Mouse (Mus musculus) kidney, postnatal 36 days (tissue): Measurements from ENCODE around the gene Kcnip3.

Experiments used
- DNase-seq, 2 experiments: peaks; one replicate each; pipeline ENCODE4 v3.0.0; 2021 to 2022; ENCODE audit warnings: mixed read lengths in 2 of 2

Gene Kcnip3

DNA sequence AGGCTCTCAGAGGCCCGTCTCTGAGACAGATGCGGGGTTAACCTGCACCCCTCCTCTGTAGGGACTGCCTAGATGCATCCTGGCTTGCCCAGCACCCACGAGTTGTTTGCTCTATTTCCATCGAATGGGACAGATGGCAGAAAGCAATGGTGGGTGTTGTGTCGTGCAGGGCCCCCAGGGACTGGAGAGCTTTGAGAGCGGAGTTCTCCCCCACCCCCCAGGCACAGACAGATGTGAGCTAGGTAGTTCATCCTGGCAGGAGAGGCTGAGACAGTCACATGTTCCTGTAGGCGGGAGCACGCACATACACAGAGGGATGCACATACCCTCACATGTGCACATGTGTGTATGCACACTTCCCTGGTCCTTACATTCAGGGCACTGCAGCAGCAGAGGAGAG is 4.8 kb downstream of the Kcnip3 start:
- no peak for DNase-seq

DNA sequence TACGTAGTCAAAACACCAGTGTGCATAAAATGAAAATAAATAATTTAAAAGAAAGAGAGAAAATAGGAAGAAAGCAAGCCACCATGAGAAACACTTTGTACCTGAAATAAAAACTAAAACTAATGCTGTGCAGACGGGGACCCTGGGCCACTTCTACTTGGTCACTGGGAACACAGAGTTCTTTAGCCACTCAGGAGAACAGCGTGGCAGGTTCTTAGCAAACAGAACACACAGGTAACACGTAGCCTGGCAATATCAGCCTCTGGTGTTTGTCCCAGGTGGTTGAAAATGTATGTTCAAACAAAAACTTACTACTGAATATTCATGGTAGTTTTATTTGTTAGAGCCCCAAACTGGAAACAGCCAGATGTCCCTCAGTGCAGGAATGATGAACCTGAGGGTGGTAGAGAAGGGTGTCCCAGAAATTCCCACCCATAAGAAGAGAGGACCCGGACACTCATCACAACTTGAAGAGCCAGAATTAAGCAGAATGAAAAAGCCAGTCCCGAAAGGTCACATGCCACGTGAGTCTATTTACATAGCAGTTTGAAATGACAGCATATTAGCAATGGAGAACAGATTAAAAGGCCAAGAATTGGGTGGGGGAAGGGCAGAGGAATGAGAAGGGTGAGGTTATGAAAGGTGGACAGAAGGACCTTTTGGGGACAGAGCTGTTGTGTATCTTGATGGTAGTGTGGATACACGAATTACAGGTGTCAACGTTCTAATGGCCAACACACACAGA is 7.3 kb downstream of the Kcnip3 start:
- DNase-seq: no peak

DNA sequence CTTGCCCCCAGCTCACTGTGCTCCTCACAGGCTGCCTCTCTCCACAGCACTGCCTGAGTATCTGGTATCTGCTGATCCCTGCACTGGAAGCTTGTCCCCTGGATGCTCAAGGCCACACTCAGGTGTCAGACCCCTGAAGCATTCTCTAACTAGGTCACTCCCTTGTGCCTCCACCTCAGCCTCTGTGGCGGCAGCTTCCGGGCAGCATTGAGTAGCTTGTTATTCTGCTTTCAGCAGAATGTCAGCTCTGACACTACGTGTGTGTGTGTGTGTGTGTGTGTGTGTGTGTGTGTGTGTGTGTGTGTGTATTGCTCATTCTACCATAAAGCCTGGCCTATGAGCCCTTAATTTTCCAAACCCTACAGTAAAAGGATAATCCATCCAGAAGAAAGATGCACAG is 8.7 kb downstream of the Kcnip3 start:
- DNase-seq: no peak

DNA sequence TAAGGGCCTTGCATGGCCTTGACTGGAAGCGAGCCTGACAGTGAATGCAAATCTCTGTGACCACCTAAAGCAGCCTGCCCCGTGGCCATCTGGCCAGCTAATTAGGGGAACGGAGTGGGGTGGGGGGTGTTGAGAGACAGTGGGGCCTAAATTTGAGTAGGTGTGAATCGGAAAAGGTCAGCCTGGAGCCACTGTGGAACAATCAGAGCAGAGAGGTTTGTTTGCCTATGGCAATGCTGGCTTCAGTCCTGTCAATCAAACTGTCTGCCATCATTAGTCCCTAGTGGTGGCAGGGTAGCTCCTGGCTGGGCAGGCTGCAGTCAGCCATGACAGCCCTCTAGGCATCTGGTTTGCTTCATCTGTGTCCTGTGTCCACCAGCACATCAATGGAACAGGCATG is 10.5 kb downstream of the Kcnip3 start:
- no peak for DNase-seq

DNA sequence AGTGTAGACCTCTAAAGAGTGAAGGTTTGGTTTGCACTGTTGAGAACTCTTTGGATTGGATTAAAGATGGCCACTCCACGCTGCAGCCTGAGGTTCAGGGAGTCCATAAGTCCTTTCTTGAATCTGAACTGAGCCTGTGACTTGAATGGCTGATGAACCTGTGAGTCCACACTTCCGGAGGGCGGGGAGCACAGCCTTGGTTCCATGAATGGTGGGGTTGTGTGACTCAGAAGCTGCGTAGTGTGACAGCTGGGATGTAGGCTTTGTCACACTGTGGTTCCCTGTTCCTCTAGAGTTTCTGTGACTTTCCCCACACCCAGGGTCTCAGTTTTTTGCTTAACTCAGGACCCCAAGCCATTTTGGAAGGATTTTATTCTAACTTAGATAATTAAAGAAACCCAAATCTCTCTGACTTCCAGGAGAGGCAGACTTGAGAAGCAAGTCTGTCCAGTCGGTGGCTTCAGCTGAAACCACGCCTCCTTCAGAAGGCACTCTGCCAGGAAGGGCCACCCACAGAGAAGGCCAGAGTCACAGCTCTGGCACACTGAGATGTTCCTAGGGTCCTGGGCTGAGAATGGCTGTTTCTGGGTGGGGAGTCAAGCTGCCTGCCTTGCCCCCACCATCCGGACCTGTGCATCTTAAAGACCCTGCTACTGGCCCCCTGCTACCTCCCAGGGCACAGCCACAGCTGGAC is 13.8 kb downstream of the Kcnip3 start:
- peak; percentile 22 to 66 for DNase-seq

DNA sequence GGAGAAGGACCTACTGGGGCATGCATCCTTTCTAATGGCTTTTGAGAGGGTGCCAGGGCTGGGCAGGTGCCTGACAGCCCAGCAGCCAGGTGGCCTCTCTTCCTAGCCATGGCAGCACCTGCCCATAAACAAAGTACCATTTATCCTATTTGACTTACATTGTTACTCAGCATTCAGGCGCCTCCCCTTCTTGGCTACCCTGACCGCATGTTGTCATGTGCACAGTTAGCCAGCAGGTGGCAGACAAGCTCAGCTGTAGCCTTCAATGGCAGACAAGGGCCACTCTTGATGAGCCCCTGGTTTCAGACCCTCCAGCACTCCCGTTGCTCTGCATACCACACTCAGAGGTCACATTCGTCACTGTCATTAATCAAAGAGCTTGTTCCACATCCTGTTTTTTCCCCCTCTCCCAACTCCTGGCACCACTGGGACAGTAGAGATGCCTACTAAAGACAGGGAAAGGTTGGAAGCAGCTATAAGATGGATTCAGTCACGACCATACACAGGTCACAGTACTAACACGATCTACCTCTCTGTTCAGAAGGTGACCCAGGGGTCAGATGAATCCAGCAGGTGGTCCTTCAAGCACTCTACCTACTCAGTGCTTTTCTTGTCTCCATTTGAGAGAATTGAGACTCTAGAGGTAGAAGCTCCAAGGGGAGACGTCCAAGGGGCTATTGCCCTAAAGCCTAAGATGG is 14.7 kb downstream of the Kcnip3 start:
- peak; percentile 65 to 91 for DNase-seq

DNA sequence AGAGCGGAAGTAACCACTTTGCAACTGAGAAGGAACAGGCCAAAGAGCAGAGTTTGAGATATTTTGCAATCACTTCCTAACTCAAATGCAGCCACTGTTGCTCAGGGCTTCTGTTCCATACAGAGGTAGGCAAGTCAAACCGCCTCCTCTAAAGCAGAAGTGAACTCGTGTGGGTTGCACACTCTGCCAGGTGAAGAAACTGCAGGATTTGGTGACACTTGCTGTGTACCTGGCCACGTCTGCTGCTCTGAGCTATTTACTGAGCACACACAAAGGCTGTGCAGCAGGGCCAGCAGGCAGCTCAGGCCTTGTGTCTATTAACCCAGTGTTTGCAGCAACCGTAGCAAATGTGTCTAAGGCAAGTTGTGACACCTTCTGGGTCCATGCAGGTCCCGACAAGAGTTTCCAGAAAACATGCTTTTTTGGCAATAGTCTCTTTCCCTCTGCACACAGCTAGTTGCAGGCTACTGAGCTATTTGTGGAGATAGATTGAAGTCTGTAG is 15.7 kb downstream of the Kcnip3 start:
- DNase-seq: no peak

DNA sequence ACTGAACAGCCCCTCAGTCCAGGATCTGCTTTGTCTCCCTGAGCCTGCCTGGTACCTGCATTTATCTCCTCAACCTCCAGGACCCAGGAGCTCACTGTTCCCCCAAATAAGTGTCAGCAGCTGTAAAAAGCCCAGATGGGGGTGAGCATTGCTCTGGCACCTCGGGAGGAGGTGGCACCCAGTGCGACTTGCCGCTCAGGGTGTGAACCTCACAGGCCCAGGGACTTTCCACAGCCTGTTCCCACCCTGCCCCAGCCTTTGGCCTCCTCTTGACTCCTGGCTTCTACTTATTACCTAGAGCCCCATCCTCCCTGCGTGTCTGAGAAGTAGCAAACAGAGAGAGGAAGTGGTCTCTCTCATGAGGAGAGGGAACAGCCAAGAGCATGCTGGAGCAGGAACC is 16.7 kb downstream of the Kcnip3 start:
- DNase-seq: no peak

DNA sequence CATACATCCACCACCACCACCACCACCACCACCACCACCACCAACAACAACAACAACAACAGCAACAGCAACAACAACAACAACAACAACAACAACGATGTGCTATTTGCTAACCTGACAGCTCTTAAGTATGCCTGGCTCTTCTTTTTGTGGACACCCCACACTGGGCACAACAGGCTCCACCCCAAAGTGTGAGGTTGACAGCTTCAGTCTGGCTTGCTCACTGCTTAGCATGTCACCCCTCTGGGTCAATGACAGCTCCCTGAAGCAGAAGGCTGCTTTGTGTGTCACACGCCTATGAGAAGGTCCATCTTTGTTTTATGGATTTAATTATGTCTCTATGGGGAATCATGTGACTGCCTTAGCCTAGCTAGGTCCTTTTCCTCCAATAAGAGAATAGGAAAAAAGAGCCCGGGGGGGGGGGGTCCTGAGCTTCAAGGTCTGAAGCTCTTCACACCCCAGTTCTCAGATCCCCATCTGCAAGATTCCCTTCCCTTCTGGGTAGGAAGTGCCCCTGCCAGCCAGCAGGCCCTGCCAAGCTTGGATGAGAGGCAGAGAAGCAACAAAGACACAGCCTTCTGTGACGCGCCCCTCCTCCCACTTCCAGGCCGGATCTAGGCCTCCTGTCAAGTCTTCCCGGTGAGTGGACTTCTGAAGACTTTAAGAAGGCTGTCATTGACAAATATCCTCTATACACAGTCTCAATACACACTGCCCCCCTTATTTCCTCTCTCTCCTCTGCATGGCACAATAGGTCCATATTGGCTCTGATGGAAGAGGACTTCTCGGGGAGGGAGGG is 17.9 kb downstream of the Kcnip3 start:
- DNase-seq: no peak

DNA sequence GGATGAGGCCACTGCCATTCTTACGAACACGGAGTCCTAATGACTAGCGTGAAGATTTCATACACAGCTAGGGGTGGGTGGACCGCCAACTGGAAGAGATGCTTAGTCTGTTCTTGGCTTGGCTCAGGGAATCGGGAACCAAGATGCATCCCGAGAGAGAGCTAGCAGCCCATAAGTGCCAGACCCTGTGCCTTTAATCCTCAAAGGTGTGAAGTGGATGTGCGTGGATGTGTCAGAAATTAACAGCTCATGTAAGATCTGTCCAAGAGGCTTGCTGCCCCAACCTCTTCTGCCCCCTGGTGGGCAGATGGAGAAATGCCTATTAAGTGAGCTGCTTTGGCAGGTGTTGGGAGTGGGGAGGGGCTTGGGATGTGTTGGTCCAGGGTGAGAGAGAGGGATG is 20.8 kb downstream of the Kcnip3 start:
- DNase-seq: peak; percentile 47 to 85

DNA sequence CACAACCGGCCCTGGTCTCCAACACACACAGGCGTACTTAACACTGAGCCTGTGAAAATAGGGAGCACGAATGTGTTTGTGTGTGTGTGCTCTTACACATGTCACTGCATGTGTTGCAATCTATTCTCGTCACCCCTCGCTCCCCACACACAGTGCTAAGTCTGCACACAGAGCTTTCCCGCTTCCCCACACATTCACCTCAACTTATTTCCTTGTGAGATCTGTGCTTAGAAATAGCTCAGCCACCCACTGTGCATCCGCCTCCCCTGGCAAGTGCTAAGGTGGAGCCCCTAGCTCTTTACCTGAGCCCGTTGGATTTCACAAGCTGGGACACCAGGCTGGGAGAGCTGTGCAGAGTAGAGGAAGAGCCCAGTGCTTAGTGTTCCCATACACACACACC is 23.1 kb downstream of the Kcnip3 start:
- DNase-seq: no peak

DNA sequence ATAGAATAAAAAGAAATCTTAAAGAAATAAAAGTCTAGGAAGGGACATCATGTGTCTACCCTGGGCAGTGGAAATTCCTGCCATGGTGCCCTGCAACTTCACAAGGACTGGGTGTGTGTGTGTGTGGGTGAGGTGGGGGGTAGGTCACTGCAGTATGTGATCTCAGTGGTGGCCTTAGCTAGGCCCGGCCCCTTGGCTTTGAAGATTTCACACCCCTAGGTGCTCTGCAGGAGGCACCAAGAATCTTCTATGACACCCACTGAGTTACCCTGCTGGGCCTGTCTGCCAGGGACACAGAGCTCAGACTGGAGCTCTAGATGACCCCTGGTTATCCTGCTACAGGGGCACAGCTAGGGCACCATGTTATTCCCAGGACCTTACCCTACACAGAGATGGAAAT is 25.6 kb downstream of the Kcnip3 start:
- no peak for DNase-seq

DNA sequence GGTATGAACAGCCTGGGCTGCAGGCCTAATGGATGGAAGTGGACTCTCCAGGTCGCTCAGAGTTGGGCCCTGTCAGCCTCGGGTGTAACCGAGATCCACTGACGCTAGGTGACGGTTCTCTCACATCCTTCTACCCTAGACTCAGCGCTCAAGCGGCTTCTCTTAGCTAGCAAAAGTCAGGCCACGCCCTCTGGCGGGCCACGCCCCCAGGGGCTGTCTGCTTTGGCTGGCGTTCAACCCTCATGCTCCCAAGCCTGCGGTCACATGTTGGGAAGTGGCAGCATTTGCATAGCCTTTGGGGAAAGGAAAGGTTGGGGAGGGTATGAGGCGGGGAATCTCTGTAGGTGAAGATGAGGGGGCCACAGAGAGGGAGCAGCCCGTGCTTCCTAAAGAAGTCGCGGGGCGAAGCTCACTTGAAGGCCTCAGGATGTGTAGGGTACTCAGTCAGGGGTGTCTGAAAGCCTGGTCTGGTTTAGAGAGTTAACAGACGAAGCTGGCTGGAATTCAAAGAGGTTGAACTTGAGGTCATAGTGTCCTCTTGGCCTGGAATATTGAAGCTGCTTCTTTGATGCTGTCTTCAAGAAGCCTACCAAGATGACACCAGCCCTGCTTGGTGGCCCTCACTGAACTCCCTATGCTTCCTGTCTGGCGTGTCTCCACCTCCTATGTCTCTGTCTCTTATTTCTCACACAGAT is 37.3 kb downstream of the Kcnip3 start:
- DNase-seq: peak; percentile 84 to 88

DNA sequence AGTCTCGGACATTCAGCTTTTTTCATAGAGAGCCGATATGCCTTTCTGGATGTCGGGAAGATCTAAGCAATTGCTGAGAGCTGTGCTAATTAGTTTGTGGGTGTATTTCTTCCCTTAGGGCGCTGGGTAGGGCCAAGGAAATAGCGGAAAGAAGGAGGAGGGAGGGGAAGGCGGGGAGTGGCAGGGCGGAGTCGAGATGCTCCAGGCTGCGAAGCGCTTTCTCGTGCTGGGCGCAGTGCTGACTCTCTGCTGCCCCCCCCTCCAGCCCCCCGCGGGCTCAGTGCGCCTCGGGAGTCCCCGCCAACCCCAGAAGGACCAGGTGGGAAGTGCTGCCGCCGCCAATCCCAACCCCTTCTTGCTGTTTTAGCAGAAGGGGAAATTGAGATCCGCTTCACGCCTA is 38.9 kb downstream of the Kcnip3 start:
- DNase-seq: peak; percentile 38 to 44

DNA sequence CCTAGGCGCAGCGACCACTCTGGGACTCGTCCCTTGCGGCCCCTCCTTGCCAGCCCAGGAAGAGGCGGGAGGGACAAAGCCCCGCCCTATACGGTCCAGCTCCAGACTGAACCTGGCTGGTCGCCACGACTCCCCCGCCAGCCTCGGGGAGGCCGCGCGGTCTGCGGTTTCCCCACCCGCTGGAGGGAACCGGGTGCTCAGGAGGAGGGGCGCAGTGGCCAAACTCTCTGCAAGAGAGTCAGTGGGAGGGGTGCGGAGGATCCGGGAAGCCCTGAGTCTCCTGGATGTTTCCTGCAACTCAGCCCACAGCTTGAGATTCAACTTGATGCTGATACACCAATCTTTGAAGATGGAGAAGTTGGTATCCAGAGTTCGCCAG is 39.4 kb downstream of the Kcnip3 start:
- peak; percentile 80 to 84 for DNase-seq

DNA sequence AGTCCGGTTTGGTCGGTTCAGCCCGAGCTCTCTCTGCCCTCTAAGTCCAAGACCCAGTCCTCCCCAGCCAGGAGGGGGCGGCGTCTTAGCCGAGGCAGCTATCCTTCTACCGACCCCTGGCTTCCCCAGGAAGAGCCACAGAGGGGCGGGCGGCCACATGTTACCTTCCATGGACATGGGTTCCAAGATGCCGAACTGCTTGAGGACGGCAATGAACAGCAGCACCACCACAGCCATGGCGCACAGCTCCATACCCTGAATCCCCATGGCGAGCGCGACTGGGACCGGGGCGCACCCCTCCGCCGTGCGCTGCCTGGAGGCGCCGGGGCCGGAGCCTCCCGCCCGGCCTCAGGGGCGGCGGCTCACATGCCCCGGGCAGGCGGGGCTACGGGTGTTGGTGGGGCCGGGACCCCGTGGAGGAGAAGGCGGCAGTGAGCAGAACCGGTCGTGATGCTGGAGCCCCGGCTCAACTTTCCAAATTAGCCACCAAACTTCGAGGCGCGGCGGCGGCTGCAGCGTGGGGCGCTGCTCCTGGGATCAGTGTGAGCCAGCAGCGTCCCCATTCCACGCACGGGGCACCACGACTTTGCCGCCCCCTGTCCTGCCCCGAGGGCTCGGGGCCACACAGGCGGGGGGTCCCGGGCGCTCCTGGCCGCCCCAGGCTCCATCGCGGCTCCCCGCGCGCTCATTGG is 39.9 kb downstream of the Kcnip3 start:
- peak in 1 of 2 experiments; percentile 22 for DNase-seq

DNA sequence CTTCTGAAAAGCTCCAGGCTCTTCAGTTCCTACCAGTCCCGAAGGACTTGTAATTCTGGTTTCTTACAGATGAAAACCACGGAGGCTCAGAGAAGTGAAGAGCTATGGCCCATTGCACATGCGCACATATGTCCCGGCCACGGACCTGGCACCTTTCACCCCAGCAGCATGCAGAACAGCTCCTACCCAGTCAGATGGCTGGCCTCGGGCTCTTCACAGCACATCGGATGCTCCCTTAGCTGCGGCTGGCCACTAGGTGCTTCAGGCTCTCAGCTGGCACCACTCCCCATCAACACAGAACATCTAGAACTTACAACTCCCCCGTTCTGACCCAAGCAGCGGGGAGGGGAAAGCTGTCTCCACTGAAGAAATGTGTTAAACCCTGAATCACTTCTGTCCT is 42.1 kb downstream of the Kcnip3 start:
- no peak for DNase-seq

DNA sequence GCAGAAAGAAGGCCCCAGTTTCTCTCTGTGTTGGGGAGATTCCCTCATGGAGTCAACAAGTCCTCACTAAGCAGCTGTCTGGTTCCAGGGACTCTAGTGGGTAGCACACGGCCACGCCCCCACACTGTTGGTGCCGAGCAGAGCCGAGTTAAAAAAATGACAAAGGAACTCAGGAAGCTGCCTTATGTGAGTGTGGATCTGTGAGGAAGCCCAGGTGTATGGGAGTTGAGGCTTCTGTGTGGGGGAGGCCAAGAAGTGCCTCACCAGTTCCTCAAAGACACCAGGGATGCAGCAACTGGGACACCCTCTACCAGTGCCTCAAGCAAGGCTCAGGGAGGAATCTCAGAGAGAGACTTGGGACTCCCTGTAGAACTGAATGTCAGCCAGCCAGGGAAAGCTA is 42.7 kb downstream of the Kcnip3 start:
- DNase-seq: no peak

DNA sequence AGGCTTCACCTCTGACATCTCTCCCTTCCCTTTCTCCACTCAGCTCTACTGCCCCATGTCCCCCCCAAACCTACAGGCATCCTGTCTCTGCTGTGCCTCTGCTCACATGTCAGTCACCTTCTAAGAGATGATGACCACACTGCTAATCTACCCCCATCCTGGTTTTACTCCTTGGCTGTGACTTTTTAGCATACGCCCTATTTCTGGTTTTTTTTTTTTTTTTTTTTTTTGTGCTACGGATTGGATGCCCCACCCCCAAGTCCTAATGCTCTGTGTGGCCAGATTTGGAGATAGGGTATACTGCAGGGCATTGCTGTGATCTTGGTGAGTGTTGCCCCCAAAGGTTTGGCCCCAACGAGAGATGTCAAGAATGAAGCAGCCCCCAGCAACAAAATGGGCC is 49.6 kb downstream of the Kcnip3 start:
- DNase-seq: no peak

DNA sequence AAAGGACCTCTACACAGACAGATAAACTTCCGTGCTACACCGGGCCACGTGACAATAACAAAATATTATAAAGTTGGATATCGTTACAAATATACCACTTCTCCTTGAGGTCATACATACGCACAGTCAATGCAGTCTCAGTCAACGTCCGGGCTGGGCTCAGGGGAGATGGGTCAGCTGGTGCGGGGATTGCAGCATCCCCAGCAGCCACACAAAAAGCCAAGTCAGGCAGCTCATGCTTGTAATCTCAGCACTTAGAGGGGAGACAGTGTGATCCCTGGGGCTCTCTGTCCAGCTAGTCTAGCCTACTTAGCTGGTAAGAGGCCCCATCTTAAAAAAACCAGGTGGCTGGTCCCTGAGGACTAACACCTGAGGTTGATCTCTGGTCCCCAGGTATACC is 50.6 kb downstream of the Kcnip3 start:
- DNase-seq: no peak

DNA sequence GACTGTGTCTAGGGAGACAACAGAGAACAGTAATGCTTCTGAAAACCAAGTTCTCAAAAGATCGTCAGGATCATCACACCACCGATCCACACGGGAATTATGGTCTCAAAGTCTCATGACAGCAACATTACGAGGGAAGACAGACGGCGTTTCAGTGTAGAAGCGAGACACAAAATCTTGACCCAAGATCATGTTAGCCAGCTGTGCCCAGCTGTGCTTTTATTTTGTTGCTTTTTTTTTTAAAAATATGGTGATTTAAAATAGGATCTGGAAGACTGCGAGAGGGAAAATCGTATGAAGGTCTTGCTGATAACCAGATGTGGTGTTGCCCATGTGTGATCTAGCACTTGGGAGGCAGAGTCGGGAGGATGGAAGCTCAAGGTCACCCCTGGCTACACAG is 51.2 kb downstream of the Kcnip3 start:
- DNase-seq: no peak

DNA sequence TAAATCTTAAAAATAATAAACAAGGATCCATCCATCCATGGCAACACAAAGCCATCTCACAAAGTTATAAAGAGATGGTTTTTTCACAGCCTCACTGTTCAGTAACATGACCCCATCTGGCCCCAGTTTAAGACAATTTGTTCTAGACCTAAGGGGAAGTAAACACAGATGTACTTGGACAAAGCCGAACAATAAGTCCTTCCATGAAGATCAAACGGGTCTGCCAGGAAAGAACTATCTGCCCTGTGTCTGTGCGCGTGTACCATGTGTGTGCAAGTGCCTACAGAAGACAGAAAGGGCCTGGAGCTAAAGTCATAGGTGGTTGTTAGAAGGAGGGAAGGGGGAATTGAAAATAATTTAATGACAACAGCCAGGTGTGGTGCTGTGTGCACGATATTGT is 51.7 kb downstream of the Kcnip3 start:
- DNase-seq: no peak
